Mouse (Mus musculus): ENCODE data around the gene Pkd1.

Gene Pkd1

DNA sequence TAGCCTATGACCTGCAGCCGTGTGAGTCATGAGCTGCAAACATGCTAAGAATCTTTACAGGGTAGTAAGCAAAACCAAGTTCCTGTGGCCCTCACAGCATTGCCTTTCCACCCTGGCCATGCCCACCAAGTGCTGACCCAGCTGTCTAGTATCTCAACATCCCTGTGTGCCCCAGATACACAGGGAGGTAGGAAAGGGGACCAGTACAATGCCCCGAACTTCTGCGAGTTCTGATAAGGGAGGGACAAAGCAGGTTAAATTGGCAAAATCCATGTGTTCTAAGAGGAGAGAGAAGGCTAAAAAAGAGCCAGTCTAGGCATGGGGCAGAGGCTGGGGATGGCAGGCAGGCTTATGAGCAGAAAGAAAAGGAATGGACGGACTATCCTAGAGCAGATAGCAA lies 58.7 kb downstream of the Pkd1 start:
- no peak for DNase-seq (ENCODE audit: low spot score)

GRCm38 (mm10) chr17:24608874-24609273 lies 59.2 kb downstream of the Pkd1 start:
- no peak for DNase-seq (ENCODE audit: low spot score)

GRCm38 (mm10) chr17:24610711-24611110 lies 61.1 kb downstream of the Pkd1 start:
- DNase-seq (ENCODE audit: low spot score), result no peak

DNA sequence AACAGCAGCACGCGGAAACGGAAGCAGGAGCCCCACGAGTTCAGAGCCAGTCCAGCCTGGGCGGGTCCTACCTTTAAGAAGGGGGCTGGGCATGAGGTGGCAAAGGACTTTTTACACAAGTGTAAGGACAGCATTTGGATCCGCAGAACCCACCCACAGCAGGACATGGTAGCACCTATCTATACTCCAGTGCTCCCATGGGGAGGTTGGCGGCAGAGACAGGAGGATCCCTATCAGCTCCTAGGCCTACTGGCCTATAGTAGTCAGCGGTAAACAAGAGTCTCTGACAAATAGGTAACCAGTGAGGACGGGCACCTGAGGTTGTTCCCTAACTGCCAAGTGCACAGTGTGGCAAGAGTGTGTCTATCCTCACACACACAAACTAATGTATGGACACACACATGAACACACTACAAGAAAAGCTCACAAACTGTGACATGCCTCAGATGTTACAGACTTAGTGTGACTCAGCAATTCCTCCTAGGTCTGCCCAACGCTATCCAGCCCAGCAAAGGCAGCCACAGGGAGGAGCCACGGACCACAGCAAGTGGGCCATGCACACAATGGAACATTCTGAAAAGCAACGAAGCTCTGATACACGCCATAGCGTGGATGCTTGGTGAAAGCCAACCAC lies 68.0 kb downstream of the Pkd1 start:
- DNase-seq (ENCODE audit: low spot score), result no peak

DNA sequence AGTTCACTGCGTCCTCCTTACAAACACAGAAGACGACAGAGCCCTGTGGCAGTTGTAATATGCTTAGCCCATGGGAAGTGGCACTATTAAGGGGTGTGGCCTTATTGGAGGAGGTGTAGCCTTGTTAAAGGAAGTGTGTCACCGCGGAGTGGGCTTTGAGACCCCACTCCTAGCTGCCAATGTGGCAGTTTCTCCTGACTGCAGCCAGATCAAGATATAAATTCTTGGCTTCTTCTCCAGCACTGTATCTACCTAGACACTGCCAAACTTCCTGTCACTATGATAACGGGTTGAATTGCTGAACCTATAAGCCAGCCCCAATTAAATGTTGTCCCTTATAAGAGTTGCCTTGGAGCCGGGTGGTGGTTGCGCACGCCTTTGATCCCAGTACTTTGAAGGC lies 75.8 kb downstream of the Pkd1 start:
- DNase-seq (ENCODE audit: low spot score), result no peak

DNA sequence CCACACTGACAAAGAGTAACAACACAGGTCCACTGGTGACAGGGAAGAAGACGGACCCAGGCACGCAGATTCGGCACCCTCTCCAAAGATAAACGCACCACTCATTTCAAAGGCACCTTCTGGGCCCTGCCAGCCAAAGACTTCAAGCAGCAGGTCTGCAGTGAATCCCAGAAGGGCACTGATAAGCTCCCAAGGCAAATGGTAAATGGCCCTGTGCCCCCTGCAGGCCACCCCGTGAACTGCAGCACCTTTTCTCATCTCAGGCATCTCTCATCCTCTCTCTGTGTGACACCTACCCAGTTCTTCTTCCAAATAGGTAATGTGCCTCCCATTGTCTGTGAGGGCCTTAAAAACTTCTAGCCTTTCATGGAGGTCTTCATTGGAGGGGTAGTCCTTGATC lies 79.0 kb downstream of the Pkd1 start:
- DNase-seq (ENCODE audit: low spot score), result peak; percentile 79

GRCm38 (mm10) chr17:24630072-24630471 lies 80.4 kb downstream of the Pkd1 start:
- DNase-seq (ENCODE audit: low spot score), result peak; percentile 70

- DNase-seq (ENCODE audit: low spot score), result peak; percentile 68
Observed at GRCm38 (mm10) chr17:24632167-24632812, 82.7 kb downstream of the Pkd1 start, which contains the start of the genes Tsc2 and Nthl1. Gene Tsc2 (minus strand): TSS chr17:24632630. Gene Nthl1 (plus strand): TSS chr17:24632680.

- no peak for DNase-seq (ENCODE audit: low spot score)
Observed at GRCm38 (mm10) chr17:24632813-24633449, 83.3 kb downstream of the Pkd1 start.

DNA sequence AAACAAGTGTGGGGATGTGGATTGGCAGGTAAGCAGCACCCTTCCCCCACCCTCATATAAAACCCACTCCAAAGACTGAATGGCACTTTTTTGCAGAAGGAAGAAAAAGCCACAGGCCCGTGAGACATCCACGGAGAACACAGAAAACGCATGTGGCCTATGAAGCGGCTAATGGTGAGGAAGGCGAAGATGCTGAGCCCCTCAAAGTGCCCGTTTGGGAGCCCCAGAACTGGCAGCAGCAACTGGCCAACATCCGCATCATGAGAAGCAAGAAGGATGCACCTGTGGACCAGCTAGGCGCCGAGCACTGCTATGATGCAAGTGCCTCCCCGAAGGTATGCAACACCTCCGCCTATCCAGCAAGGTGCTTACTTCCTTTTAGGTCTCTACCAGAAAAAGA lies 84.2 kb downstream of the Pkd1 start:
- DNase-seq (ENCODE audit: low spot score), result no peak

DNA sequence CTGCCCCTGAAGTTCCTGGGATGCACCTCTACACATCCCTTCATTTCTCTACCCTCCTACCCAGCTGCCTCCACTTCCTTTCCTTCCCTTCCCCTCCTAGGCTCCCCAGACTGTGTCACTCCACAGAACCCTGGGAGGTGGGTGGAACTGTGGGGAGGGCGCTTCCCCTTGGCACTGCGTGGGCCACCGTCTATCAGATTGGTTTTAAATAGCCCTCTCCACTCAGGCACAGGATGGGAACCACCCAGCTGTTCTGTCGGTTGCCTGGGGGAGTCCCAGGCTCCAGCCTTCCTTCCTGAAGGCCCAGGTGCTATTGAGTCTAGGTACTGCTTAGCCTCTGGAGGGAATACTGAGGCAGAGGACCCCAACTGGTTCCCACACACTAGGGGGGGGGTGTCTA lies 85.4 kb downstream of the Pkd1 start:
- no peak for DNase-seq (ENCODE audit: low spot score)

DNA sequence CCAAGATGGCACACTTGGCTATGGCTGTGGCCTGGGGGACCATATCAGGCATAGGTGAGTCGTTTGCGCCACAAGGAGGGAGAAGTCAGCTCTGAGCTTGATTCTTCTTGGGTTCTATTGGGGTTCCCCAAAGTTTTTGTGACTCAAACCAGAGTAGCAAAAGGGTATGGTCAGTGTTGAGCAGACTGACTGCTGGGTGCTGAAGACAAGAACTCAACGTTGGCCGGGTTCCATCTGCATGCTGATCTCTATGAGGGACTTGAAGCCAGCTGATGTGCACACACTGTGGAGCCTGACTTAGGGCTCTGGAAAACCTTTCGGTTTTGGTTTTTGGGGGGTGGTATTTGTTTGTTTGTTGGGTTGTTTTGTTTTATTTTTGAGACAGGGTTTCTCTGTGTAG lies 86.1 kb downstream of the Pkd1 start:
- DNase-seq (ENCODE audit: low spot score), result no peak

DNA sequence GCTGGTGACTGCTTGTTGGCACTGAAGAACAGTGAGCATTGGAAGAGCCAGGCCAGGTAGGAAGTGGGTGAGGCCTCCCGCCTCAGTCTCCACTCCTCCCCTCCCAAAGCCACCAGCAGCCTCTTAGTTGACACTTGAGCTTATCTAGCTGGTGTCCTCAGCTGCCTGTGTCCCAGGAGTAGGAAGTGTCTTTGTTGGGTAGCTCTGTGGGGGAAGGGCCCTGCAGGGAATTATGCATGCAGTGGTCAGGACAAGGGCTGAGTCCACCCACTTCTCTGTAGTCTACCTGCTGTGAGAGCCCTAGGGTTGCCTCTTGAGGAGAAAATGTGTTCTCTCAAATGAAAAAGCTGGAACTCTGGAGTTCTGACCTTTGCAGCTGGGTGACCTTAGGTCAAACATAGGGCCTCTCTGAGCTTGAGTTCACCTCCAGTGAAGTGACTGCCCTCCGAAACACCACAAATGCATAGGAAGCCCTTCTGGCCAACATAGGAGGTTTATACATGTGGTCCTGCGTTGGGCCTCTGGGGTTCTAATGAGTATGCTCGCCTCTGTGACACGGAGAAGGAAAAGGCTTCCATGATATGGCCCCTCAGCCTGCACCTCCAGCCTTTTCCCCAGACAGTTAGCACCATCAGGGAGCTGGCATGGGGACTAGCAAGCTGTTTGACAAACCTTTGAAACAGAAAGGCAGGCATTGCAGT lies 87.3 kb downstream of the Pkd1 start:
- DNase-seq (ENCODE audit: low spot score), result no peak

GRCm38 (mm10) chr17:24638214-24638613 lies 88.6 kb downstream of the Pkd1 start:
- no peak for DNase-seq (ENCODE audit: low spot score)

GRCm38 (mm10) chr17:24638840-24639239 lies 89.2 kb downstream of the Pkd1 start:
- no peak for DNase-seq (ENCODE audit: low spot score)

GRCm38 (mm10) chr17:24639571-24639988 lies 89.9 kb downstream of the Pkd1 start:
- DNase-seq (ENCODE audit: low spot score), result no peak

GRCm38 (mm10) chr17:24640119-24640518 lies 90.5 kb downstream of the Pkd1 start:
- no peak for DNase-seq (ENCODE audit: low spot score)

DNA sequence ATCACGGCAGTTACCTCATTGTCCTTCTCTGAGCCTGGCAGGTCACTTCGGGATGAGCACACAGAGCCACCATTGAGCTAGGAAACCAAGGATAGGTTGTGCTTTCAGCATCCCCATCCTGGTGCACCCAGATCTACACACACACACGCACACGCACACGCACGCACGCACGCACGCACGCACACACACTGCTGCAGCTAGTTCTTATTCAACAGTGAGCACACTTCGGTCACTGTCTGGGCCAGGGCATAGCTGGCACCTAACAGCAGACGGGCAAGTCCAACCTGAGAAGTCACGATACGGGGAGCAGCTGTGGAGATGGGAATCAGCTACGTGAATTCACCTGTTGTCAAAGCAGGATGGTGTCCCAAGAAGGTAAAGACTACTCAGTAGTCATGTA lies 90.9 kb downstream of the Pkd1 start:
- DNase-seq (ENCODE audit: low spot score), result no peak

DNA sequence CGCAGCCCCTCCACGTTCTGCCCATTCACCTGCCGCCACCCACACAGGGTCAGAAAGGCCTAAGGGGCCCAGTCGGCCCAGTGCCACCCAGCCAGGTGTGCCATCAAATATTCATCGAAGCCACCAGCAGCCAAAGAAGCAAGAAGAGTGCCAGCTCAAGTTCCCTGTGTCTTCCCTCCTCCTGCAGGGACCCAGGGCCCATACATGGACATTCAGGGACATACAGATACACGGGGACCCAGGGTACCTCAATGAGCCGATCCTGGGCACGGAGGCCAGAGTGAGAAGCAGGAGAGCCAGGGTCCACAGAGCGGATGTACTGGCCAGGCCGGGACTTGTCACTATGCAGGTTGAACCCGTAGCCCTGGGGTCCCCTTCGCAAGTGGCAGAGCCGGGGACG lies 92.3 kb downstream of the Pkd1 start:
- no peak for DNase-seq (ENCODE audit: low spot score)

DNA sequence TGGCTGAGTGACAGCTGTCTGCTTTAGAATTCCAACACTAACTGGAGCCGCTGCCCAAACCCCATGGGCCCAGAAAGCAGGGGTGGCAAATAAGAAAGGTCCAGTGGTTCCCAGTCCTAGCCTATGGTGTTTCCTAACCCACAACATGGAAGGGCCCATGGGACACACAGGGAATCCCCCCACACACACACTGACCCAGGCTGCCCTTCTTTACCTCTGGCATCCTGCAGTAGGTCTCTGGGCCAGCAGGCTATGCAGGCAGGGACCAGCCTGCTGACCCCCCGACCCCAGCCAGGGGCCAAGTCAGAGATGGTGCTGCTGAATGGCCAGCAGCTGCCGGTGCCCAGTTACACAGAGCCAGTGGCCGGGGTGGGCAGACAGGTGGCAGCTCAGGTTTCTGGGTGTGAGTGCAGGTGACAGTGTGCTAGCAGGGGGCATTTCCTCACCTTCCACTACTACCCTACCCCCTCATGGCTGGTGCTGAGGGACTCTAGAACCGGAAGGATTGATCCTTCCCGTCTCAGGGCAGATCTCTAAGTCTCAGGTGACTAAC lies 93.2 kb downstream of the Pkd1 start:
- DNase-seq (ENCODE audit: low spot score), result no peak

DNA sequence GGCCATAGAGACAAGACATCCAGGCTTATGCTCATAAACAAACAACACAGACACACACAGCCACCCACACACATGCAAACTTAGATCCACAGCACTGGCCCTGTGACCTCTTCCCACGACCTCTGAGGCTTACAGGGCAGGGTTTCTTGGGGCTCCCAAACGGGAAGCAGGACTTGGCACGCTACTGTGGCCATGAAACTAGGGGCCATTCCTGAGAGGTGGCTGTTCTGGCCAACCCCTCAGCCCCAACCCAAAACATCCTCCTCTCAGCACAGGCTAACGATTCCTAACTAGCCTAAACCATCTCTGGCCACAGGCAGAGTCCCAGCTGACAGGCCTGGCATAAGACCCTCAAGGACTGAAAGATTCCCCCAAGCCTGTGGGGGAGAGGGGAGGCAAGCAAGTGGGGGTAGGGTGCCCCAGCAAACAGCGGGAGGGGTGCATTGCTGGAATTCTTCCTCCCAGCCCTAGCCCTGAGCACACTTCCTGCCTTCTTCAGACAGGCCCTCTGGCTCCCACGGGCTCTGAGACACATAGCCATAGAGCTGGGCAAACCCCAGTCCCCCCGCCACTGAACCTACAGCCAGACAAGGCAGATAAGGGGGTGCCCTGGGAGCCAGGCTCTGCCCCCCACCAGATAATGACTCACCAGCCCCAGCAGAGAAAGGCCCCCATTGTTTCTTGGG lies 94.5 kb downstream of the Pkd1 start:
- no peak for DNase-seq (ENCODE audit: low spot score)
